Mouse (Mus musculus) kidney, adult 2 months (tissue): ENCODE measurements at regions not wholly inside any gene's neighbourhood (a gene's known extent, or its start where the extent isn't known, plus 50 kb on each side); places are given as distances from the start of the nearest gene placed in this dataset.

Experiments
- CTCF ChIP-seq: fragments of 200-500 bp; conservative IDR thresholded peaks from 2 replicates; pipeline ENCODE4 v1.5.1; 2011; ENCODE audit warnings: low read depth, mild to moderate bottlenecking, control low read depth, low read length, moderate library complexity, mixed read lengths; ENCODE audit not compliant: insufficient read depth, insufficient read length
- POLR2A ChIP-seq: fragments of 200-500 bp; IDR thresholded peaks from one replicate; pipeline ENCODE4 v1.6.1; 2011; ENCODE audit warnings: low read depth, low read length, control low read depth

DNA sequence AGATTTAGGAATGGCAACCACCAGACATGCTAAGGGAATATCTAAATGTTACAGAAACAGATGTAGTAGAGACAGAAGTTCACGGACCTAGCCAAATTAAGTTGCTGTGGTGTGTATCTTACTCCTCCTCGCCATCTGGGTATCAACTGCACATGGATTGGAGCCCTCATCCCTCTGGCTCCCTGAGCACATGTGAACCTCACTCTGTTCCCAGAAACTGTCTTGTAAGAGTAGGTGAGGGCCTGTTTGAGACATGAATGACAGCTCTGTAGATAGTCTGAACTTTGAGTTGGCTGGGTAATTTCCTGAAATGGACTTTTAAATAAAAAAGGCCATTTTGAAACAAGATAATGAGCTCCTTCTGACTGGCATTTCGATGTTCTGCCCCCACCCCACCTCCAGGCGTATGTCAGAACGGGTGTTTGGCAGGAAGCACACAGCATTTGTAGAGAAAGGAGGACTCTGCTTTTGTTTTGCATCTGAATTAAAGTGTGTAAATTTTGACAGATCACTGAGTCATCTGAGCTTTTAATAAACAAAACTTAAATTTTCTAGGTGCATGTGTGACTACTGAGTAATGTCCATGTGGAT is 196.9 kb upstream of the Cep126 start:
- no peak for TF ChIP-seq POLR2A
- no peak for TF ChIP-seq CTCF
